Mouse (Mus musculus): ENCODE data around the gene Pola2. TPM values are rescaled to one million over a fixed set of nuclear protein-coding genes. Genes with fewer than 3 reads are reported as not detected.

Pola2 gene
- polyA plus RNA-seq, 1 experiment from 2014 or later: 32.1 TPM

- Histone ChIP-seq H3K36me3 (no peaks in the 10 kb centered on the region), H3K9me3 (no peaks in the 10 kb centered on the region), H3K27me3 (peaks cover 14% of the 10 kb centered on the region), H3K9ac (replicated peaks) (no peak overlapping the region), H3K27ac (no peak overlapping the region), H3K4me3 (replicated peaks) (no peak overlapping the region), H3K4me2 (replicated peaks) (no peak overlapping the region), H3K4me1 (replicated peaks) (peaks cover 13% of the 10 kb centered on the region)
- no peak for ATAC-seq
- whole genome bisulfite sequencing: 79% methylated on average over 14 of the region's 14 CpGs
Measured at GRCm38 (mm10) chr19:5929634-5930596, 34.1 kb downstream of the Pola2 start.

GRCm38 (mm10) chr19:5928546-5928945, 35.5 kb downstream of the Pola2 start:
- no peaks in the 10 kb centered on the region for H3K36me3 ChIP-seq
- peaks cover 18% of the 10 kb centered on the region for H3K4me1 ChIP-seq (replicated peaks)
- H3K27me3 ChIP-seq: peaks cover 14% of the 10 kb centered on the region
- no peaks in the 10 kb centered on the region for H3K9me3 ChIP-seq
- 85% methylated on average over 3 of the region's 3 CpGs for WGBS
- H3K9ac ChIP-seq (replicated peaks): no peak overlapping the region
- no peak for ATAC-seq
- no peak overlapping the region for H3K4me2 ChIP-seq (replicated peaks)
- H3K27ac ChIP-seq: no peak overlapping the region
- no peak overlapping the region for H3K4me3 ChIP-seq (replicated peaks)

GRCm38 (mm10) chr19:5928104-5928503, 35.9 kb downstream of the Pola2 start:
- Histone ChIP-seq H3K27me3 (peaks cover 14% of the 10 kb centered on the region), H3K4me1 (replicated peaks) (peaks cover 18% of the 10 kb centered on the region), H3K36me3 (no peaks in the 10 kb centered on the region), H3K4me2 (replicated peaks) (no peak overlapping the region), H3K9me3 (no peaks in the 10 kb centered on the region), H3K27ac (no peak overlapping the region), H3K9ac (replicated peaks) (no peak overlapping the region), H3K4me3 (replicated peaks) (no peak overlapping the region)
- 82% methylated on average over 6 of the region's 6 CpGs for WGBS
- no peak for ATAC-seq

- H3K36me3 ChIP-seq: no peaks in the 10 kb centered on the region
- peaks cover 18% of the 10 kb centered on the region for H3K4me1 ChIP-seq (replicated peaks)
- H3K9ac ChIP-seq (replicated peaks): no peak overlapping the region
- H3K4me2 ChIP-seq (replicated peaks): no peak overlapping the region
- peaks cover 14% of the 10 kb centered on the region for H3K27me3 ChIP-seq
- H3K9me3 ChIP-seq: no peaks in the 10 kb centered on the region
- ATAC-seq: no peak
- WGBS: 80% methylated on average over 8 of the region's 8 CpGs
- no peak overlapping the region for H3K27ac ChIP-seq
- H3K4me3 ChIP-seq (replicated peaks): no peak overlapping the region
Measured at GRCm38 (mm10) chr19:5927532-5927931, 36.5 kb downstream of the Pola2 start.

- Histone ChIP-seq H3K9ac (replicated peaks) (no peak overlapping the region), H3K4me2 (replicated peaks) (no peak overlapping the region), H3K9me3 (no peaks in the 10 kb centered on the region), H3K4me3 (replicated peaks) (no peak overlapping the region), H3K27ac (no peak overlapping the region), H3K4me1 (replicated peaks) (peaks cover 19% of the 10 kb centered on the region), H3K27me3 (peaks cover 14% of the 10 kb centered on the region), H3K36me3 (no peaks in the 10 kb centered on the region)
- WGBS: 78% methylated on average over 11 of the region's 11 CpGs
- ATAC-seq: no peak
Measured at GRCm38 (mm10) chr19:5927026-5927425, 37.0 kb downstream of the Pola2 start.

GRCm38 (mm10) chr19:5925311-5925855, 38.6 kb downstream of the Pola2 start:
- peak overlapping the region; percentile 96 for H3K4me2 ChIP-seq (replicated peaks)

GRCm38 (mm10) chr19:5924713-5925093, 39.3 kb downstream of the Pola2 start, which contains the start of gene Cdc42ep2:
Gene Cdc42ep2, minus strand, starts transcription at chr19:5924816.
- H3K27me3 ChIP-seq: peaks cover 14% of the 10 kb centered on the region
- H3K27ac ChIP-seq: peak within 1 kb of the TSS; percentile 76
- WGBS: under 1% methylated on average over 18 of the region's 18 CpGs
- peak within 1 kb of the TSS; percentile 96 for H3K4me2 ChIP-seq (replicated peaks)
- ATAC-seq: peak; percentile 92
- peaks cover 25% of the 10 kb centered on the region for H3K4me1 ChIP-seq (replicated peaks)
- H3K4me3 ChIP-seq (replicated peaks): peak within 1 kb of the TSS; percentile 67
- no peaks in the 10 kb centered on the region for H3K36me3 ChIP-seq
- H3K9me3 ChIP-seq: no peaks in the 10 kb centered on the region
- H3K9ac ChIP-seq (replicated peaks): peak within 1 kb of the TSS; percentile 75

More at GRCm38 (mm10) chr19:5925311-5925855, 38.6 kb downstream of the Pola2 start:
- no peaks in the 10 kb centered on the region for H3K36me3 ChIP-seq
- H3K9me3 ChIP-seq: no peaks in the 10 kb centered on the region
- 38% methylated on average over 11 of the region's 11 CpGs for WGBS
- peaks cover 14% of the 10 kb centered on the region for H3K27me3 ChIP-seq
- H3K27ac ChIP-seq: peak overlapping the region; percentile 44; the same call in 1 of the 2 replicates
- peak overlapping the region; percentile 75 for H3K9ac ChIP-seq (replicated peaks)
- peaks cover 25% of the 10 kb centered on the region for H3K4me1 ChIP-seq (replicated peaks)
- no peak for ATAC-seq
- peak overlapping the region; percentile 67 for H3K4me3 ChIP-seq (replicated peaks)

- WGBS: under 1% methylated on average over 38 of the region's 38 CpGs
- peaks cover 14% of the 10 kb centered on the region for H3K27me3 ChIP-seq
Measured at GRCm38 (mm10) chr19:5923990-5924712, 39.9 kb downstream of the Pola2 start.

GRCm38 (mm10) chr19:5922963-5923362, 41.0 kb downstream of the Pola2 start:
- H3K9me3 ChIP-seq: no peaks in the 10 kb centered on the region
- H3K9ac ChIP-seq (replicated peaks): no peak overlapping the region; the same call in 1 of the 2 replicates
- no peak overlapping the region for H3K4me3 ChIP-seq (replicated peaks)
- peaks cover 25% of the 10 kb centered on the region for H3K4me1 ChIP-seq (replicated peaks)
- no peak overlapping the region for H3K27ac ChIP-seq
- H3K4me2 ChIP-seq (replicated peaks): no peak overlapping the region
- H3K27me3 ChIP-seq: peaks cover 14% of the 10 kb centered on the region
- ATAC-seq: no peak
- WGBS: 92% methylated on average over 3 of the region's 3 CpGs
- peaks cover 5% of the 10 kb centered on the region for H3K36me3 ChIP-seq

More at GRCm38 (mm10) chr19:5923990-5924712, 39.9 kb downstream of the Pola2 start:
- Histone ChIP-seq H3K4me2 (replicated peaks) (peak overlapping the region; percentile 96), H3K9ac (replicated peaks) (peak overlapping the region; percentile 75), H3K9me3 (no peaks in the 10 kb centered on the region), H3K4me1 (replicated peaks) (peaks cover 25% of the 10 kb centered on the region), H3K27ac (peak overlapping the region; percentile 76), H3K36me3 (no peaks in the 10 kb centered on the region), H3K4me3 (replicated peaks) (peak overlapping the region; percentile 67)
- ATAC-seq: peak; percentile 86

GRCm38 (mm10) chr19:5922119-5922942, 41.7 kb downstream of the Pola2 start:
- H3K9me3 ChIP-seq: no peaks in the 10 kb centered on the region
- H3K36me3 ChIP-seq: peaks cover 12% of the 10 kb centered on the region
- peak overlapping the region; percentile 58; the same call in 1 of the 2 replicates for H3K9ac ChIP-seq (replicated peaks)
- H3K4me2 ChIP-seq (replicated peaks): peak overlapping the region; percentile 11
- peaks cover 25% of the 10 kb centered on the region for H3K4me1 ChIP-seq (replicated peaks)
- no peak overlapping the region for H3K4me3 ChIP-seq (replicated peaks)
- peaks cover 14% of the 10 kb centered on the region for H3K27me3 ChIP-seq
- 83% methylated on average over 15 of the region's 15 CpGs for WGBS
- no peak for ATAC-seq
- H3K27ac ChIP-seq: no peak overlapping the region

- no peak for ATAC-seq
- peaks cover 17% of the 10 kb centered on the region for H3K36me3 ChIP-seq
- H3K27me3 ChIP-seq: peaks cover 14% of the 10 kb centered on the region
- no peak overlapping the region for H3K27ac ChIP-seq
- H3K4me1 ChIP-seq (replicated peaks): peaks cover 25% of the 10 kb centered on the region
- H3K4me2 ChIP-seq (replicated peaks): peak overlapping the region; percentile 11
- no peak overlapping the region for H3K4me3 ChIP-seq (replicated peaks)
- no peaks in the 10 kb centered on the region for H3K9me3 ChIP-seq
- 21% methylated on average over 9 of the region's 9 CpGs for WGBS
- H3K9ac ChIP-seq (replicated peaks): peak overlapping the region; percentile 58; the same call in 1 of the 2 replicates
Measured at GRCm38 (mm10) chr19:5921715-5922114, 42.3 kb downstream of the Pola2 start.
